Mouse (Mus musculus) ES-E14 (cell line): ENCODE data around the gene Nfkbiz.

ENCODE experiments used
- CHD2 ChIP-seq: IDR thresholded peaks from 2 replicates; pipeline ENCODE4 v1.6.1; 2014; ENCODE audit warnings: mild to moderate bottlenecking, low read depth, low read length, inconsistent platforms
- MAFK ChIP-seq: IDR thresholded peaks from 2 replicates; pipeline ENCODE4 v1.6.1; 2014; ENCODE audit warnings: mild to moderate bottlenecking, low read depth, low read length, inconsistent platforms; ENCODE audit not compliant: insufficient read depth
- ZC3H11A ChIP-seq: IDR thresholded peaks from 2 replicates; pipeline ENCODE4 v1.6.1; 2012; ENCODE audit warnings: low read depth, mild to moderate bottlenecking, inconsistent platforms, low read length, borderline replicate concordance
- ZNF384 ChIP-seq: IDR thresholded peaks from 2 replicates; pipeline ENCODE4 v1.6.1; 2012; ENCODE audit warnings: low read depth, low read length, inconsistent platforms

DNA sequence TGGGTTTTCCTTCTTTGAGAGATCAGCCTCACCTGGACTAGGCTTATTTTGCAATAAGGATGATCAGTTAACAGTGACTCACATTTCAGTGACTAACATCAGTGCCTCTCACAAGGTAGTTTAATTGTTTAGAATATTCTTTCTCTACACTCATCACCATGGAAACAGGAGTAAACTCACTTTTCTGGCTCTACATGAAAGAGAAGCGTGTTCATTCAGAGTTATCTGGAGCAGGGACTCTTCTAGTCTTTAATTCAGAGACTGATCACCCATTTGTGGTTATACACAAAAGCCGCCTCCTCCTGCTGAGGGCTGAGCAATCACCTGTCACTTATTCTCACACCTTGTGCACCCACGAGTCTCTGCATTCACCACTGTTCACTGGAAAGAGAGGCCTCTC is 68.5 kb downstream of the Nfkbiz start:
- TF ChIP-seq MAFK (no peak), CHD2 (no peak), ZNF384 (no peak), ZC3H11A (no peak)
